Mouse (Mus musculus) ovary, postnatal 10 days (tissue): Measurements from ENCODE around the gene D130043K22Rik.
"Not testable (repeated sequence)": the region's sequence is repeated elsewhere in the genome, so short reads cannot be mapped to it uniquely, and the experiment has no call there.

Experiments
- DNase-seq: peaks from one replicate; pipeline ENCODE4 v3.0.0; 2022; ENCODE audit warnings: low spot score

D130043K22Rik gene

DNA sequence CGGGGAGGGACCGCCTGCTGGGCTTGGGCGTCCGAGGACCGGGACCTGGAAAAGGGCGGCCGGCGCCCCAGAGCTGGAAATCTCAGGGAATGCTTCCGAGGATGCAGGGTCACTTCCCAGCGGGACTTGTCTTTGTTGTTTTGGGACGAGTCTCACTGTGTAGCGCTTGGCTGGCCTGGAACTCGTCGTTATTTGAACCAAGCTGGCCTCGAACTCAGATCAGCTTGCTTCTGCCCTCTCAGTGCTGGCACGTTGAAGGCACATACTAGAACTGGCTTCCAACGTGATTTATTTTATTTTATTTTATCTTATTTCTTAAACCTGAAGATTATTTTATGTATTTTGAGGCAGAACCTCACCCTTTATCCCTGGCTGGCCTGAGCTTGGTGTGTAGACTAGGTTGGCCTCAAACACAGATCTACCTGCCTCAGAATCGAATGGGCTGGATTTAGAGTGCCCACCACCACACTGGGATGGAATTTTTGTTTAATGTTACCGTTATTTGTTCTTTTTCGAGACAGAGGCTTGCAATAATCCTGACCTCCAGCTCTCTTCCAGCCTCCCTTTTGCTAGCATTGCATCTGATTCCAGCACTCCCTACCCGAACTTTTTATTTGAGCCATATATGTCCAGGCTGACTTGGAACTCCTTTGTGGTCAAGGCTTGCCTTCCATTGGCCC, 12.7 kb upstream of the D130043K22Rik start:
- no peak for DNase-seq

DNA sequence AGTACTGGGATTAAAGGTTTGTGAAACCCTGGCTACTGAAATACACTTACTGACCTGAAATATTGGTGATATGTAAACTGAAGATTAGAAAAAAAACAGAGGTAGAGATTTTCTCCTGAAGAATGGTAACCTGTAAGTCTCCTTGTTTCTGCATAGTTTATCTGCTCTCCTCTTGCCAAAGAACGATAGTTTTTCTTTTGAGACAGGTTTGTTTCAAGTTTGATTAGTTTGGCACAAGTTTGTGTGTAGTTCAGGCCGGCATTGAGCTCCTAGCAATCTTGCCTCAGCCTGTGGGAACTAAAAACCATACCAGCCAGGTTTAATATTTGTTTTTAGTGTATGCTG, 12.2 kb upstream of the D130043K22Rik start:
- no peak for DNase-seq

DNA sequence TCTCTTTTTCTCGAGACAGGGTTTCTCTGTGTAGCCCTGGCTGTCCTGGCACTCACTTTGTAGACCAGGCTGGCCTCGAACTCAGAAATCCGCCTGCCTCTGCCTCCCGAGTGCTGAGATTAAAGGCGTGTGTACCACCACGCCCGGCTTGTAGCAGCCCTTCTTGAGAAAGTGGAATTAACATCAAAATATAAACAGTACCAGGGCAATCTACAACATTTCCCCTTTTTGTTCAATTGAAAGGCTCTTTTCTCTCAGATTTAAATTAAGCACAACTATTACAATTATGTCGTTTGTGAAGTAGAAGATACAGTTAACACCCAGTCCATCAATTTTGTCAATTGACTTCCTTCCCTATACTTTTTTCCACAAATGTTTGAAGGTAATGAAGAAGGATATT, 7.2 kb upstream of the D130043K22Rik start:
- not testable (repeated sequence) for DNase-seq

DNA sequence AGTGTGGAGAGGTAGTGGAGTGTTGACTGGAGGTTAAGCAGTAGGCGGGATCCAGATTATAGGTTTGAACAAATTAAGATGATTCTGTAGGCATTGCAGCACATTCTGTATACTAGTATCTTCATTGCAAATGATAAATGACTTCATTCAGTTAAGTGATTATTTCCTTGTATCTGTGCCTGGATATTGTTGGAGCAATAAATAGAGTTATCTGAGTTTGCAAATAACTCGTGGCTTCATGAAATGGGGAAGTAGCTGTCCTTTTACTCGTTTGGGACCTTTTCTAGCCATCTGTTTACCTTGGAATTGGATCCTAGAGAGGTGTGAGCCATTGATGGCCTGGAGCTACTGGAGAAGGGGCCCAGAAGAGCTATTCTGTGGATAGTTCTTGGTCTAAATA, 5.1 kb upstream of the D130043K22Rik start:
- no peak for DNase-seq

DNA sequence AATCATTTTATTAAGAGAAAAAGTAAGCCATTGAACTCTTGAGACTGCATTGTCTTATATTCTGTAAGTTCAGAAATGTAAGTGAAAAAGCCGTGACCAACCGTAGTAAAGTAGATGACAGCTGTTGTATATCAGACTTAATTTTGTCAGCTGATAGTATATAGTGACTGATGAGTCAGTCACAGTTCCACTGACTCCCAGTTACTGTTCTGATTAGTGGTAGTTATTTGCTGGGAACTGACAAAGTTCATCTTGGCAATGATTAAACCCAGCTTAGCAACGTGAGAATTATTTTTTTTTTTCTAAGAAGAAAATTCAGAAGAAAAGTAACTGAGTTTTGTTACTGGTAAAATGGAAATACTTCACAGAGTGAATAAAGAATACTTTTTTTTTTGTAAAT, 3.2 kb upstream of the D130043K22Rik start:
- DNase-seq, result no peak

DNA sequence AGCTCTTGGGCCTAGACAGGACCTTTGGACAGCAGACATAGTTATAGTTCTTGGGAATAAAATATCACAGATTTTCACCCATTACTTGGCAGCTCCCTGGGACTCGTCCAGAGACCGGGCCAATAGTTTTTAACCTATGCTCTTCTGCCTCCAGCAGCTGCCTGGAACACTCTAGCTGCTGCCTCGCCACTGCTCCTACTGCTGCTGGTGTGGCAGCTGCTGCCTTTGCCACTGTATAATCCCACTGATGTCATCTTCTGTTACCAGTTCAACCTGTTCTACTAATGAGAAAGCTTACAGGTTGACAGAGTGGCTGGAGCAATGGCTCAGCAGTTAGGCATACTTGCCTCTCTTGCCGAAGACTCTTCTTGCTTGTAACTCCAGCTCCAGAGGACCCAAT, 4.4 kb downstream of the D130043K22Rik start:
- DNase-seq, result no peak

DNA sequence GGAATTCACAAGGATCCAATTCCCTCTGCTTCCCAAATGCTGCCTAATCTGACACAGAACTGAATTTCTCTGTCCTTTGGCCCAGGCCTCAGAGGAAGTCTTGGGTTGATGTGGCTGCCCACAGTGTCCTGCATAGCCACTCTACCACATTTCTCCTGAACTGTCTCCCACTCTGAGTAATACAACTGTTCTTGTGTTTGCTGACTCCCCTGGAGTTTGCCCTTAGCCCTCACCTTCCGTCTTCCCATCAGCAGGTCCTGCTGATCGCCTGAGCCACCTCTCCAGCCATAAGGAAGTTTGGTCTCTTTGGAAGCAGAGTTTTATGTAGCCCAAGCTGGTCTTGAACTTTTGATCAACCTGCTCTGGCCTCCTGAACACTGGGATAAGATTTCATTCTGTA, 7.1 kb downstream of the D130043K22Rik start:
- no peak for DNase-seq

DNA sequence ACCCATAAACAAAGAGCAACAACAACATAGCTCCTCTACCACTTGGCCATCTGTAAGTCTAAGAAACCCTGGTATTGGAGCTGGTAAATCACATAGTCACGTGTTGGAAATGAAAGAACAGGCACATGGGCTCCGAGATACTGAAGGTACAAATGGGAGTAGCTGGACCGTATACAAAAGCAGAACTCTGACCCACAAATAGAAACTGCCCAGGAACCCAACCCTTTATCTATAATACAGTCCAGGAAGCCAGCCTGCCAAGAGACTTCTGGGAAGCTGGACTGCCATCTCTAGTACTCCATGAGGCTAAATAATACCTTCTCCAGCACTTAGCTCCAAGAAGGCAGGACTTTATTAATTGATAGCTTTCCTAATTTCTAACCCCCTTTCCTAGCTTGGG, 7.6 kb downstream of the D130043K22Rik start:
- no peak for DNase-seq

DNA sequence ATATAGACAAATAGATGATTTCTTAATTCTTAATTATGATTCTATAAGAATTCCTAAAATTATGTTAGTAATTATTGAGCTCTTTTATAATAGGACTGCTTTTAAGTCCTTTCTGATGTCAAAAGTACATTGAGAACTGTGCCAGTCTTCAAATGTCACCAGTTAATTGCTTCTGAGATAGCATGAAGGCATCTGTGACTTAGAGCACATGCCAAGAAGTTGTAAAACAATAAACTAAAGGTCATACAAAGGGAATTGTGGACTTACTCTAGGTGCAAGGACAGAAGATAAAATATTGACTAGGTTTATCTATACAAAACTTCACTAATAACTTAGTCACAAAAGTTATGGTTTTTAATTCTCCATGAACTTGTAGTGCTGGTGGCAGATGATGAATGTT, 14.2 kb downstream of the D130043K22Rik start:
- no peak for DNase-seq

DNA sequence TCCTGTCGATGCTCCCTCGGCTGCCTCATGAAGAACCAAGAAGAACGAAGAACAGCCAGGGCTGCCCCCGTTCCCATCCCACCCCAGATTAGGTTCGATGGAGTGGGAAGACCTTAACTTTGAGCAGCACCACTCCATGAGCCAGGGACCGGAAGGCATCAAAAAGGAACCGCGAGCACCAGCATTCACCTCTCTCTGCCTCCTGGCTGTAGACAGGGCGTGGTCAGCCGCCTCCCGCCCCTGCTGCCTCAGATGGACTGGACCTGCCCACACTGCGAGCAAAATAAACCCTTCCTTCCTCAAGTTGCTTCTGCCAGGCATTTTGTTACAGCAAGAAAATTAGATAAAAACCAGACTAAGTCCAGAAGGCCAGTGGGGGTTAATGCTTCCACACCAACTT, 16.1 kb downstream of the D130043K22Rik start:
- DNase-seq, result no peak

DNA sequence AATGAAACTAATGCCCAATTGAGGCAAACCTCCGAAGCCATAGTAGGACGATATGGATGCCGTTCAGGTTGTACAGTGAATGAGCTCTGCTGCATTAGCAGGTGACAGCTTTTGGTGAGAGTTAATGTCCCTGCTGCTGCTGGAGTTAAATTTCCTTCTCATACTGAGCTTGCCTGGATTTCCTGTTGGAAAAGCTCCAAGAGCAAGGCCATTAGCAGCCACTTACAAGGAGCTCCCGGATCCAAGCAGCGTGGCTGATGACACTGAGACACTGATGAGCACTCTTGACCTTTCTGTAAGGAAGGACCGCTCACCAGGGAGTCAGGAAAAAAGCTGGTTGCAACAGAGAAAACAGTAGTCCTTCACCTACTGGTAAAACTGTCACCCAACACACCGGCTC, 17.1 kb downstream of the D130043K22Rik start:
- DNase-seq, result no peak

DNA sequence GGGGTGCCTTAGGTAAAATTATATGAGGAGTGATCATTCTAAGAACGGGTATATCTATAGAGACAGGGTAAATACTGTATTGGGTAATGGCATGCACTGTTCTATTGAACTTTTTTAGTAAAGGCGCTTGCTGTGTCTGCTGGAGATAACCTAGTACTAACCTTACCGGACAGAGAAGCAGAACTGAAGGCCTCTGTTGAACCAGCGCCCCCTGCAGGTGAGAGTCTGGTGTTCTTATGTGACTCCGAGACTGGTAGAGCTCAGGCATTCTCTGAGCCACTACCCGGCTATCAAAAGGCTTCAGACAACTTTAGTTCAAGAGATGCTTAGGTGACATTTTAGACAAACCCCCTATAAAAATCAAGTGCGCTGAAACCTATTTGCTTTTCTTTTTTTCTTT, 17.6 kb downstream of the D130043K22Rik start:
- DNase-seq, result no peak

DNA sequence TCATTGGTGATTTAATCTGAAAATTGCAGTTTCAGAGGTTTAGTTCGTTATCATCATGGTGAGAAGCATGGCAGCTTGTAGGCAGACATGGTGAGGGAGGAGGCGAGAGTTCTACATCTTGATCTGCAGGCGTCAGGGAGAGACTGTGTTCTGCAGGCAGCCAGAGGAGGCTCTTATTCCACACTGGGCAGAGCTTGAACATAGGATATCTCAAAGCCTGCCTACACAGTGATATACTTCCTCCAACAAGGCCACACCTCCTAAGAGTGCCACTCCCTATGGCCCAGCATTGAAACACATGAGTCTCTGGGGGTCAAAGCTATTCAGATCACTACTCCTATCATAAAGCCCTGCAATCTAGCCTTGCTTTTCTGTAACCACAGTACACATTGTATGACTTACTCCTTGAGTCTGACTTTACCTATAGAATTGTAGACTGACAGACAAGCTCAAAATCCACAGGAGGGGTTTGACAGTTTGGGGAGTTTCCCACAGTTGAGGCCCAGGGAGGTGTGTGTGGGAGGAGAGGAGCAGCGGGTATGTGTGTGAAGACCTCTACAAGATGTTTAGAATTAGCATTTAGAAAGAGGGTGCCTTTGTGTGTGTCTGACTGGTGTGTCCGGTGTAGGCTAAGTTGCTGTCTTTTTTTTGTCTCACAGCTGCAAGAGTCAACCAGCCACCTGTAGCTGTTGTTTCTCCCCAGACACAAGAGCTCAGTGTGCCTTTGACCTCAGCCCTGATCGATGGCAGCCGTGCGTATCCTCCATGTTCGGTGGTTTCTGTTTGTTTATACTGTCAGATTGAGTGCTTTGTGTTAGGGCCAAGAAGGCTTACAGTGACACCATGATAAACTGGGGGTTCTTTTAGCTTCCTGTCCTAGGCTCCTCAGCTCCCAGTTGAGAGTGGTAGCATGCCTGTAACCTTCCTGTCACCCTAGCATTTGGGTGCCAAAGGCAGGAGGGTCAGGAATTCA, 21.8 kb downstream of the D130043K22Rik start:
- no peak for DNase-seq

DNA sequence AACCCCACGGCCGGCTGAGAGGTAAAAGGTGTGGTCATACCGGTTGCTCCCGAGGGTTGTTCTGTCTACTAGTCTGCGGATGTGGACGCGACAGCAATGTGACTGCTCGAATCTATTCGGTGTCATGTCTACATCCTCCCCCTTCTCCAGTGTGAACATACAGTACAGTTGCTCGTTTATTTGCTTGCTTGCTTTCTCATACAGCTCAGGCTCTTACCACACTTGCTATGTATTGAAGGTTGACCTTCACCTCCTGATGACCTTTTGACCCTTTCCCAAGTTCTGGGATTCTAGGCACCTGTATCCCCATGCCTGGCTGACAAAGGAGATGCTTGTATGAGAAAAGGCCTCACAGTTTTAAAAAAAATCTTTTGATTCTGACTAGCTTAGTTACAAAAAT, 22.9 kb downstream of the D130043K22Rik start:
- DNase-seq, result no peak

DNA sequence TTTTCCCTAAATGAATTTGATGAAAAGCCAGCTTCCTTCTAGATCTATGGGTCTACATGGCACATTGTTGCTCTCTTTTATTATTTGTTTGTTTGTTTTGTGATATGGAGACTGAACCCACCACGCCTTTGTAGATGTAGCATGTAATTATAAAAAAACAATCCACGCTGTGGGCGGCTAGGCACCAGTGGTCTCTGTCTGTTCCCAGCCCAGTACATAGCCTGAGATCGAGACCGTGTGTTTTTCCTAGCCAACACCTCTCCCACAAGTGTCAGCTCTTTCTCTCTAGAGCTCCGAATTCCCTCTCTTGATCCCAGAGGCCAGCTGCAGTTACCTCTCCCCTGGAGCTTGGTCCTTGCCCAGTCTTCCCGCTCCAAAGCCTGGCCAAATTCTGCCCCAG, 23.3 kb downstream of the D130043K22Rik start:
- DNase-seq, result no peak

DNA sequence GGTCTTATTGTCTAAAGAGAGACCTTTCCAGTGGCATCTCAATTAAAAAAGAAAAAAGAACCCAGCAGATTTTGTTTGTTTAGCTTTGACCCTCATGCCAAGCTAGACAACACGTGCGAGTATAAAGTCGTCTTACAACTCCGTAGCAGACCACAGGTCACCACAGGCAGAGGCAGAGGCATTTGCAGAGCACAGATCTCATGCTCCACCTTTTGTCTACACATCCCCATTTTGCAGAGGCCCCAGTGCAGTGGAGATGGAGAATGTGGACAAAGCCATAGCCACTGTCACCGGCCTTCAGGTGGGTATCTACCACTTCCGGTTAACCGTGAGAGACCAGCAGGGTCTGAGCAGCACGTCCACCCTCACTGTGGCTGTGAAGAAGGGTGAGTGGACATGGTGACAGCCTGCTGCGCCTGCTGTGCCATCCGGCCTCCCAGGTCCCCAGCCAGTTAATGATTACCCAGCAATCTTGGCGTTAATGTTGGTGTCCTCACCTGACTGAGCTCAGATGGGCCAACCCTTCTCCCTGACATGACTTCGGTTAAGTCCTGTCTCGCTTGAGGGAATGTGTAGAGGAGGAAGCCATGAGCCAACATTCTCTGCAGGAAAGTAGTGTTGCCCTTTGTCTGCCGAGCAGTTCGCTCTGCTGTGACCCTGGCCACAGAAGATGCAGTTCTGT, 34.6 kb downstream of the D130043K22Rik start:
- no peak for DNase-seq

DNA sequence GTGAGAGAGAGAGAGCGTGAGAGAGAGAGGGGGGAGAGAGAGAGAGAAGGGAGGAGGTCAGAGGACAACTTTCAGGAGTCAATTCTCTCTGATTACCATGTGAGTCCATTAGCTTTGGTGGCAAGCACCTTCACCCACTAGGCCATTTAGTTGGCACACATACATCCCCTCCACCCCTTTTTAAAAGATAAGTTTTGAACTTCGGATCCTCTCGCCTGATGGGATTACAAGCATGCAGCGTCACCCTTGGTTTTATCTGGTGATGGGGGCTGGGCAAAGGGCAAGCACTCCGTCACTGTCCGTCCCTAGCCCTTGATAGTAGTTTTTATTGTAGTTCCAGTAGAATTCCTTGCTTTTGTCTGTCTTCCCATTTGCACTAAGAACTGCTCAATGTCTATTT, 35.3 kb downstream of the D130043K22Rik start:
- no peak for DNase-seq

DNA sequence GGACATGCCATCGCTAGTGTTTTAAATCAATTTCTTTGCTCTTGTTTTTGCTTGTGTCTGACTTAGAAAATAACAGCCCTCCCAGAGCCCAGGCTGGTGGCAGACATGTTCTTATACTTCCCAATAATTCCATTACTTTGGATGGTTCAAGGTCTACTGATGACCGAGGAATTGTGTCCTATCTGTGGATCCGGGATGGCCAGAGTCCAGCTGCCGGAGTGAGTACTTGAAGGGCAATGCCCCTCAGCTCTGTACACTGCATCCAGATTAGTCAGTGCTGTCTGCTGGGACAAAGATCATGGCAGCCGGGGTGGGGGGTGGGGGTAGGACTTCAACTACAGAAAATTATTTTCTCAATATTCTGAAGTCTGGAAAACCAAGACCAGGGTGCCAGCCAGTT, 35.8 kb downstream of the D130043K22Rik start:
- DNase-seq, result no peak

DNA sequence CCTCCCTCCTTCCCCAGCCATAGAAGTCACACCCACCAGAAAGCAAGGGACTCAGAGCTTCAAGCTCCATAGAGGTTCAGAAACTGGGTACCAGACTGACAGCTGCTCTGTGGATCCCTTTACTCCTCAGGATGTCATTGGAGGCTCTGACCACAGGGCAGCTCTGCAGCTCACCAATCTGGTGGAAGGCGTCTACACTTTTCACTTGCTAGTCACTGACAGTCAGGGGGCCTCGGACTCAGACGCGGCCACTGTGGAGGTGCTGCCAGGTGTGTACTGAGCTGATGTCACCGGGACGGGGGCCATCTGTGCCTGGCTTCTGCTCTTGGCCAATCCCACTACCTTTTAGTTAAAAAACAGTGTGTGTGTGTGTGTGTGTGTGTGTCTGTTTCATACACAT, 37.5 kb downstream of the D130043K22Rik start:
- no peak for DNase-seq

DNA sequence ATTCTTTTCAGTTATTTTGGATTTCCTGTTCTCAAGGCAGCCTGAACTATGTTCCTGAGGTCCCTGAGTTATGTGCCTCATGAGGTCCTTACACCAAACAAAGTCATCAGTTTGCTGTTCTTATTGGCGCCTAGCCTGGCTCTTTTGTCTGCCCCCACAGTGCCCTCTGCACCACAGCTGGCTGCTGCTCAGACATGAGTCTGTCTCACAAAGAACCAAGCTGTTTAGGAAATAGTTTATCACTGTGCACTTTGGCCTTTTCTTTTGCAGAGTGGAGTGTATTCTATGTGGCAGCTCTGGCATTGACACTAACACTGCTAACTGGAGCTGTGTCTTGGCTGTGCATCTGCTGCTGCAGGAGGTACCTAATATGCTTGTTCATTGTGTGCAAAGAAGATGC, 44.6 kb downstream of the D130043K22Rik start:
- no peak for DNase-seq

DNA sequence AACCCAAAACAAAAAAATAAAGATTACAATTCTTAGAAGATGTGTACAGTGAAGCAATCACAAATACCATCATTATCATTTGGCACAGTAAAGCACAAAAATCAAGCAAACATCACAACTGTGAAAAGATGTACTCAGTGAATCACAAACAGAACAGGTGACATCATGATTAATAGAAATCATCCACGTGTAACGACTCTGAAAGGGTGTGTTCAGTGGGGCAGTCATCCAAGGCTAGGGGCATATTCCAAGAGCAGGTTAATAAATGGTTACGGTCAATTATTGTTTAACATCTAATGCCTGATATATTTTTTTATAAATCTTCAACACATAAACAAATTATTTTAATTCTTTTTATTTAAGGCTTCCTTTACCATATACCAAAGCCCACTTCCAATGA, 47.6 kb downstream of the D130043K22Rik start:
- DNase-seq, result no peak

DNA sequence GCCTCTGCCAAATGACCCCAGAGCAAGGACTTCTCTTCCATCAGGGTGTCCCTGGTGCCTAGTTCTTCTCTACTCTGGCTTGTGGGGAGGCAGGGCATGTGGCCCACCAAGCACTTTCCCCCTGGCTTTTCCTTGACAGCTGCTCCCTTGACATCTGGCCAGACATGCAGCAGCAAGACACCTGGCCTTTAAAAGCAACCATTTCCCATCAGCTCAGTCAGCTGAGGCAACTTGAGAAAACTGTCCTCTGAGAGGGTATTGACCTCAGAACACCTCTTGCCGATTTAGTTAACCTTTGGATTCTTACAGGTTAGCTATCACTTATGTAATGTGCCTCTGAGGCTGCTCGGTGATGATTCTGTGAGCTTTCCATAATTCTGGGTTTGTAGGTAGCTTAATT, 48.9 kb downstream of the D130043K22Rik start:
- DNase-seq, result no peak

DNA sequence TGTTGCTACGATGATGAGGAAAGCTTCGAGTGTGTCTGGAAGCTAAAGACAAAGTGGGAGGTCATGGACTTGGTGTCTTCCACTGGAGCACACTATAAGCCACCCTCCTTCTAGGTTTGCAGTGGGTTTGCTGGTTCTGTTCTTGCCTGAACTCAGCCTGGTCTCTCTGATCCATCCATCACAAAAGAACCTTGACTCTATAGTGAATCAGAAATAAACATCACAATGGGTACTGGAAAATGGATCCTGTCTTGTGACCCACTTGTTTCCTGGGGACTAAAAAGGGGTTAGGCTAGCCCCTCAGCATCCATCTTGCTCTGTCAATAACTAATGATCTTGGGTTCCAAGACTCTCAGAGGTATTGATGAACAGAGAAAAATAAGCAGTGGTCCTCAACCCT, 57.0 kb downstream of the D130043K22Rik start:
- DNase-seq, result no peak
